Mouse (Mus musculus) regulatory T cell (primary cell): ENCODE measurements at regions not wholly inside any gene's neighbourhood (a gene's known extent, or its start where the extent isn't known, plus 50 kb on each side); places are given as distances from the start of the nearest gene placed in this dataset.
"Not testable (repeated sequence)": the region's sequence is repeated elsewhere in the genome, so short reads cannot be mapped to it uniquely, and the experiment has no call there.

Experiments
- in situ Hi-C: fragments of 300-600 bp; cut with MboI, MseI; formaldehyde crosslinking; loops from one replicate; pipeline ENCODE4 v1.15.1; 2025; ENCODE audit warnings: high pct_unique_total_duplicates

DNA sequence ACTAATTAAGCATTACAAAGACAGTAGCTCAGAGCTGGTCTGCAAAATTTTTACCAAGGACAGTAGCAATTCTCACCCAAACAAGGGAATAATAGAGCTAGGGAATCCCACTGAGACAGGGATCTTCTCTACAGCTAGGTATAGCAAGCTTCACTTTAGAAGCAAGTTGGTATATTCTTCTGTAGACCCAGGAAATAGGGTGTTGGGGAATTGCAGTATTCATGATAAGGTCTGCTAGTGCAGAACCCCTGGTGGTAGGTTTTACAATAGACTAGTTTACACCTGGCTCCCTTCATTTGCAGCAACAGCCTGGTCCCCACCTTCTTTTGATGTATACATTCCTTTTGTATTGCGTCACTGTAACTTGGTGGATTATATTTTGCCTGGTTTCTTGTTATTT, 307.4 kb upstream of the Dab2 start:
- in situ Hi-C loops, result not testable (repeated sequence)

DNA sequence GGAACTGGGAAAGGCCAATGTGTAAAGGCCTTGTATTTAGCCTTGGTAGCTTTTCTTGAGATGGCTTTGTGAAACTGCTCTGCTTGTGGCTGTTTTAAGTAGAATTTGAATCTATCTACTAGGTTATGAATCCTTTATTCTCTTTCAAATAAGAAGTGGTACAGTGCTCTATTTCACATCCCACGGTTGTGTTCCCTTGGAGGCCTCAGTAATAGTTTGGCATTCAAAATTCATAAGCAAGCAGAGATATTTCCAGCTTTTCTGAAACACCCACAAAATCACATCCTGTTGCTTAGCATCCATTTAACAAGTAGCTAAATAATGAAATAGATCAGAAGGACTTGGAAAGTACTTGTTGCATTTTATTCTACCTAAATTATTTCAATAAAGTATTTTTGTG, 298.8 kb upstream of the Dab2 start:
- in situ Hi-C loops, result loop anchor here (10.0 kb wide), 1 partner anchor 56 kb away; no protein-coding TSS in a partner anchor

DNA sequence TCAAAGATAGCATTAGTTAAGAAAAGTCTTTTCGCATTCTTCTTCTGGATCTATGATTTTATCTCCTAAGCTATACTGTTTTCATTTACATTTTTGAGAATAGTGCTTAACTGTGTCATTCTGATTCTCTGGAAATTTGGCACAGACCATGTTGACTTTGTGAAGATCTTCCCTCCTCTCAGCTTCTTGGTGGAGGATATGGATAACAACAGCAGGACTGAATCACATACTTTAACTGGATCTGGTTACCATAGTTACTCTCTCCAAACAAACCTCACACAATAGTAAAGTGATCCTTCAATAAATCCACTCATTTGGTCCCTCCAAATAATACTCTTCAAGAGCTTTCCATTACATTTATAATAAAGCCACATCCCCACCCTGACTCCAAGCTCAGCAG, 298.2 kb upstream of the Dab2 start:
- in situ Hi-C loops, result loop anchor here (10.0 kb wide), 1 partner anchor 57 kb away; no protein-coding TSS in a partner anchor

GRCm38 (mm10) chr15:6014982-6015381, 284.6 kb upstream of the Dab2 start:
- in situ Hi-C loops, result loop anchor here (10.0 kb wide), 1 partner anchor 430 kb away; the partner anchor contains the start of gene C9

- in situ Hi-C loops, result loop anchor here (10.0 kb wide), 1 partner anchor 428 kb away; the partner anchor contains the start of gene C9
Measured at GRCm38 (mm10) chr15:6016637-6017049, 282.9 kb upstream of the Dab2 start.

DNA sequence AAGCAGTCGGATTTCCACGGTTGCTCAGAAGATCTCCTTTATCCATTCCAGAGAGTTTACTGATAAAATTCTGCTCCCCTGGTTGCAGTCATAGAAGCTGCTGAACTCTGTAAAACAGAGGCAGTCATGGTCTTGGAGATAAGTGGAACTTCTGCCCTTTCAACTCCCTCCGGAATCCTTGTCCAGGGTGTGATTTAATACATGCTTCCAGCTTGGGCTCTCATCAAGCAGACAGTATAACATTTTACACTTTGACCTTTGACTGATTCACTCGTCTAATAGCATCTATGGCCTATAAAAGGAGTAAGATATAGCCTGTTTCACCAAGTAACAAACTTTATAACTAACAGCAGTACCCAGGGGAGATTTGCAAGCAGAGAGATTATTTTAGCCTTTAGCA, 274.0 kb upstream of the Dab2 start:
- in situ Hi-C loops, result no loop called here

- in situ Hi-C loops, result no loop called here
Measured at GRCm38 (mm10) chr15:6029214-6029613, 270.4 kb upstream of the Dab2 start.

DNA sequence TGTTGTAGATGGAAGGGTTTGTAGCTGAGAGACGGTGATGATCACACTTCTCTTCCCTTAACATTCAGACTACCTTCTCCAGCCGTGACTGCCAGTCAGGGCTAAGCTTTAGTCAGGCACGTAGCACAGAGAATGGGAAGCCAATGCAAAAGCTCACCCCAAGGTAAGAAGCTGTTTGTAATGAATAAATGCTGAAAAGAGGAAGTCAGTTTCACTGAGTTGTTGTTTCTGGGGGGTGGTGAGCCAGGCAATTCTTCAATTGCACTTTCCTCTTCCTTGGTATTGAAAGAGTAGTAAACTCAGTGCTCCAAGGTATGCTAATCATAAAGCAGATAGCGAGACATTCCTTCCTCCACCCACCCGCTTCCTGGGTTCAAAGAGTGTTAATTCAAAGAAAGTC, 269.2 kb upstream of the Dab2 start:
- in situ Hi-C loops, result no loop called here

DNA sequence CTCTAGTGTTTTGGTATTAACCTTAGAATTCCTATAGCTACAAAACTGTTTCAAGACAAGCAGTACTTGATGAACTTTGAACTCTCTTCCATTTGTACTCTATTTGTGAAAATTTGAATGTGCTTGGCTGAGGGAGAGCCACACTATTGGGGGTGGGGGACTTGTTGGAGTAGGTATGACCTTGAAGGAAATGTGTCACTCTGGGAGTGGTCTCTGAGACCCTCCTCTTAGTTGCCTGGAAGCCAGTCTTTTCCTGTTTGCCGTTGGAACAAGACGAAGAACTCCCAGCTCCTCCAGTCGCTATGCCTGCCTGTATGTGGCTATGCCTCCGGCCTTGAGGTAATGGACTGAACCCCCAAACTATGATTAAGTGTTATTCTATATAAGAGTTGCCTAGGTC, 265.4 kb upstream of the Dab2 start:
- in situ Hi-C loops, result no loop called here

DNA sequence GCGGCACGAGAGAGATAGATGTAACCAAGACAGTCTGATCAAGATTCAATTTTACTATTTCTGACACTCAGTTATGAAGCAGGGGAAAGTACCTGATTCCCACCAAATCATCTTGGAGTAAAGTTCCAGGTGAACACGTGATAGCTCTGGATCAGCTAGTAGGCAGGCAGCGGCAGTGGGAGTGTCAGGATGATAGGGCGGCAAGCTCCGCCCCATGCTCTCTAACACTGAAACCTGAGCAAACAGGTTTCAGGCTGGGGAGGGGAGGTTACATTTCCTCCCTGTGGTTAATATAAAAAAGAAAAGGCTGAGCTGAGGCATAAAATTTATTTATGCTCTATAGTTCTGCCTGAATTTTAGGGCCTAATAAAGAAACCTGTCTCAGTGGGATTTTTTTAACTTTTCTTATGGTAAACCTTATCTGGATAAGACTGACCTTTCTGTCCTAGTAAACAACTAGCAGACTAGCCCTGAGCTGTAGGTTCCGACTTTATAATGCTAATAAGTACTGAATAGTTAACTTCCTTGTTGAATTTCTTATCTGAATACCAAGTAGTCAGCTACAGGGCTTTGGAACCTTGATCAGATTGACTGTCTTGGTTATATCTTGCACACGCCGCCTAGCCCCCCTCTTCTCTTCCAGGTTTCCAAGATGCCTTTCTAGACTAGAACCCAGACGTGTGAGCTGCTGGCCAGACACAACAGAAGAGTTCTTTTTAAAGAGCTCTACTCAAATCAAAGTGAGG, 254.9 kb upstream of the Dab2 start:
- in situ Hi-C loops, result no loop called here

GRCm38 (mm10) chr15:6055703-6056102, 243.9 kb upstream of the Dab2 start:
- in situ Hi-C loops, result no loop called here

- in situ Hi-C loops, result no loop called here
Measured at GRCm38 (mm10) chr15:6056887-6057626, 242.5 kb upstream of the Dab2 start.

DNA sequence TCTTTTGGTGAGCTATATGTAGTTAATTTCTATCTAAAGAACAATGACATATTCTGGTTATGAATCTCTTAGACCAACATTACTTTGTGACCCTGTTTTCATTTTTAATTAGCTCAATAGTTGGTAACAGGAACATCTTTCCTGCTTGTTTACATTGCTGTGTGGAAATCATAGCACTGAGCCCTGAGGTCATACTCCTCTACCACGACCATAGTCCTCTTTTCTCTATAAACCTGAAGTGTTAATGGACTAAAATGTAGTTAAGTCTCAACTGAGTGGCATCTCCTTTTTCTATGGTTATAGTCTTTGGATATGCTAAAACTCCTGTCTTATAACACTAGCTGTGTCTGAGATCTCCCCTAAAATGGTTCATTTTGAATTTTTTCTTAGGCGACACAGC, 240.2 kb upstream of the Dab2 start:
- in situ Hi-C loops, result no loop called here

DNA sequence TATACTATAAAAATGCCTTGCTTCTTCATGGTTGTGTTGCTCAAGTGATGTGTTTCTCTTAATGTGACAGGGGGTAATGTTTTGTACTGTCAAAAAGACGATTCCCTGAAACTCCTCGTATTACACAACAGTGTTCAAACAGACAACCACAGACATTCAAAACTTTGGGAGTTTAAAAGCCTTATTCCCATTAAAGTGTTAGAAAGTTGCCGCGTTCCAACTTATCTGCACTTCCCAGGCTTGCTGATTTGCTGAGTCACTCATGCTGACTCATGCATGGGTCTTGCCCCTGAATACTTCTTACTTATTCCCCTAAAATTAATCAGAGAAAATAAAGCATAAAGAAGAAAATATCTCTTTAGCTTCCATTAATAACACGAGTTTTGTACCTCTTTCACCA, 239.8 kb upstream of the Dab2 start:
- in situ Hi-C loops, result no loop called here

DNA sequence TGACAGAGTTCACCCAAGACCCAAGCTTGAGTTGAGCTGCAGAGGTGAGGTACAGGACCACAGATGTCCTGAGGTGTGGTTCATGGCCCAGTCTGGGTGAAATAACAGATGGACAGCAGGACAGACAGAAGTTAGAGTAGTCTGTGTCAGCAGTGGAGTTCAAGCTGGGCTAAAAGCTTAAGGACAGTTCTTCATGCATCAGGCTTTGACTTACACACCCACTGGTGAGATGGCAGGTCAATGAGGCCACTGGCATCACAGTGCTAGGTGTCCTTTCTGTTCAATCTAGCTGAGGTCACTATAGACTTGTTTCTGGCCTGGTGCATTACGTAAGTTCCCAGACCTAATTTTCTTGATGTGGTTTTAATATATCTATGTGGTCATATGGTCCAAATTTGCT, 238.9 kb upstream of the Dab2 start:
- in situ Hi-C loops, result no loop called here

DNA sequence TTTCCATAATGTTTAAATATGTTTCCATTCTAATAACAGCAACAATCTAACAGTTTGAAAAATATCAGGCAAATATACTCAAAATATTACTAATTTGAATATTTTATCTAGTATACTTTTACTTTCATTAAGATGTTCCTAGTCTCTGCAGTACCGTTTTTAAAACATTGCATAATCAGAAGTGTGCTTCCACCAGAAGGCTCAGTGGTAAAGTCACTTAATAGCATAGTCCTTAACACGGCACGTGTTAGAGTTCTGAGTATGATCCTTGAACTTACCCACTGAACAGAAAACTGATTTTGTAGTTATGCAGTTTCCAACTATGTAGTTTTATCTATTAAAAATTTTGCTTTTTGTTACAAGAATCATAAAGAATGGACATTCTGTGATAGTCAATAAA, 234.5 kb upstream of the Dab2 start:
- in situ Hi-C loops, result no loop called here

DNA sequence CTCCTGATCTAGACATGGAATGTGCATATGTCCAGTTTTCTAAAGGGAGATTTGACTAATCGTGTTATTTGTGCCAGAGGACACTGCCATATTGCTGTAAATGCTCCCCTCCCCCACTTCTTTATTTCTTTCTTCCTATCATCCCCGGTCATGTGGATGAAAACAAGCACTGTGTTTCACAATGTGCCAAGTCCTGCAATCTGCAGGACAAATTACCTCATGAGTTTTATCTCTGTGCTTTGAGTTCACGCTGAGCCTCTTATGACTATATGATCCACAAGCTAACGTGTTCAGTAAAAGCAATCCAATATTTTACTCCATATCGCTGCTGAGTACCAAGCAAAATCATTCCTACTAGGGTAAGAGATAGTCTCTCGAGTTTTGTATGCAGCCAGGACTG, 232.2 kb upstream of the Dab2 start:
- in situ Hi-C loops, result no loop called here

DNA sequence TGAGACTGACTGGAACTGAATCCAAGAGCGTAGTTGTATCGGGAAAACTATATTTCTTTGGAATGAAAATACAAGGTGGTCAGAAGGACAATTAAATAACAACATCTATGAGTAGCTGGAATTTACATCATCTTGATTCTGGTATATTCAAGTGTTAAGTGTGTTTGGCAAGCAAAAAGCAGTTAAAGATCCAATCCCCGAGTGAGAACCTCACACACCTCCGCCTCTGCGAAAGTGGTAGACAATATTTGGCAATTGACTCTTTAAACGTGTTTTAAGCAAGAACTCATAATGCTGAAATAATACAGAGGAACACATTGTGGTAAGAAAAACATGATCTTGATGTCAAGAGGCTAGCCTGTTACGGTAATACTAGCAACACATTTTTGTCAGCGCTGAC, 231.2 kb upstream of the Dab2 start:
- in situ Hi-C loops, result no loop called here

DNA sequence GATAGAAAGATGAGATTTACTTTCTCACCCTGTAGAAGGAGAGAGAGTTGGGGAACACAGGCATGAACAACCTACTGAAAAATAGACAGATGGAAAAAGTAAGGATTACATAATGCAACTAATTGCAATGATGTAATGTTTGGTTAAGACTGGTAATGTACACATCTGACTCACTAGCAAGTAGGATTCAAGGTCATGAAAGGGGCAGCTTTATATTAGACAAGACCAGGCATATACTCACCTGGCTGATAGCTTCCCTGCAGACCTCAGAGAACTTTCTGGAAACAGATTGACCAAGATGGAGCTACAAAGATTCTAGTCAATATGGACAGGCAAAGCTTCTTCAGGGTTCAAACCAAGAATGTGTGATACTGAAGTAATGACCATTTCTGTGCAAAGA, 227.7 kb upstream of the Dab2 start:
- in situ Hi-C loops, result no loop called here

DNA sequence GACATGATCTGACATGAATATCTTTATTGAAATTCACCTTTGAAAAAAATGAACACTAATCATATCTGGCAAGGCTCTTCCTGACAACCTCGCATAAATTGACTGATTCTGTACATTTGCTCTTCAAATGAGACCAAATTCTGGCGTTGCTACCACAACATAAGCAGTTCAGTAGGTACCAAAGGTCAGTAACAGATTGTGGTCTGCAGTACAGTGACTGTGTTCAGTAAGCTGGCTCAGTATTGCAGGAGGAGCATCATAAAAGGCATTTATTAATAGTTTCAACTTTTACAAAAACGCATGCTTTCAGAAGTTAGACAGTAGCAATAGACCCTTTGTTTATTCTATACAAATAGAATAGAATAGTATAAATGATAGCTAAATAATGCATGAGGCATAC, 226.7 kb upstream of the Dab2 start:
- in situ Hi-C loops, result no loop called here

DNA sequence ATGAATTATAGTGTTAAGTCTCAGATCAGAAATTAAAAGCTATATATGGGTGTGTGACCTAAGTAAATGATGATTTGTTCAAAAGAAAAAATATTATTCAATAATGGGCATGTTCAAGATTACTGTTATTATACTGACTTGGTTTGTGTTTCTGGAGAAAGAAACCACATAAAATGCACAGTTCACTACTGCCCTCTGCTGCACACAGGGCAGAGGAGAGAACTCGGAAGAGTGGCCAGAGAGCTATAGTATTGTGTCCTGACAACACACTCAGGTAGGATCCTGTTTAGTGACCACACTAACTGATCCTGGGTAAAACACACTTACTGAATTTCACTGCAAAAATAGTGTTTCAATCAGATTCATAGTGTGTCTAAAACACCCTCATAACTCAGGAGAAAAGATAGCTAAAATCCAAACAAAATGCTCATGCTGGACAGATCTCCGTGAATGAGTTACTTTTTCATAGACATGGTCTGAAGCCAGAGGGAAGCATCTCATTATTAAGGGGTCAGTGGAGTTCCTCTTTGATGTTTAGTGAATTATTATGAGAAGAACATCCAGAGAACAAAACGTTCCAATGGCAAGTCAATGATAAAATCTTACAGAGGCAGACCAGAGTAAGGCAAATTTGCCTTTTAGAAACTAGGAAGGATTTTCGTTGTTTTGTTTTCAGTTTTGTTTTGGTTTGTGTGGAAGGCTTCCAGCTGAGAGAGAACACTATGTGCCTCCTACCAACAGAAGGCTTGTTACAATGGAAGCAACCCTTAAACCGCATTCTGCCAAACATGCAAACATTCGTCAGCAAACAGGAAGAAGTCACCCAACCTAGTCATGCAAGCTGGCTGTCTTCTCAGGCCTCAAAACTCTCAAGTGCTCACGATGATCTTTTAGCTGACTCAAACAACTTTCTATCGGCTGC, 218.6 kb upstream of the Dab2 start:
- in situ Hi-C loops, result loop anchor here (10.0 kb wide), 1 partner anchor 876 kb away; no protein-coding TSS in a partner anchor

- in situ Hi-C loops, result loop anchor here (10.0 kb wide), 1 partner anchor 882 kb away; no protein-coding TSS in a partner anchor
Measured at GRCm38 (mm10) chr15:6087208-6087607, 212.4 kb upstream of the Dab2 start.
